Mouse (Mus musculus) adrenal gland, postnatal 14 days (tissue): ENCODE measurements around the gene Adra1b. TPM values are rescaled to one million over a fixed set of nuclear protein-coding genes. Genes with fewer than 3 reads are reported as not detected.

Source experiments
- DNase-seq: peaks from one replicate; pipeline ENCODE4 v3.0.0; 2021; ENCODE audit warnings: mixed read lengths
- total RNA-seq: library from RNA; stranded (reverse); gene quantifications from 2 replicates; pipeline ENCODE4 v1.2.3, GENCODE M21; 2021

Adra1b gene
- total RNA-seq, 1 experiment from 2014 or later = 6.9 TPM

DNA sequence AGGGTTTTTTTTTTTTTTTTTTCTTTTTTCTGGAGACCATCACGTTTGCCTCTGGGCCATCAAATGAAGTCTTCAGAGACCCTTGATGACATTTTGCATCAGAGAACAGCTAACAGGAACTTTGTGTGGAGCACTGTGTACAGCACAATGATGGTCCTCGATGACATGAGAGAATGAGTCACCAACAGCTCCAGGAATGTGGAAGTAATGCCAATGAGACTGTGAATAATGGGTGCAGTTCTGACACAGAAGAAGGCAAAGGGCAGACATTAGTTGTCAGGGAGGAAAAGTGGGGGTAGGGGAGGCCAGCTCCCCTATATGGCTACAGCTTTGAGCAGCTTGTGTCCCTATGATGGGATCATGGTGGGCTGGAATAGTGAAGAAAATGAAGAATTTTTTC is 5.7 kb downstream of the Adra1b start:
- DNase-seq = no peak

GRCm38 (mm10) chr11:43892546-43892945 is 8.5 kb downstream of the Adra1b start:
- DNase-seq = peak; percentile 70

DNA sequence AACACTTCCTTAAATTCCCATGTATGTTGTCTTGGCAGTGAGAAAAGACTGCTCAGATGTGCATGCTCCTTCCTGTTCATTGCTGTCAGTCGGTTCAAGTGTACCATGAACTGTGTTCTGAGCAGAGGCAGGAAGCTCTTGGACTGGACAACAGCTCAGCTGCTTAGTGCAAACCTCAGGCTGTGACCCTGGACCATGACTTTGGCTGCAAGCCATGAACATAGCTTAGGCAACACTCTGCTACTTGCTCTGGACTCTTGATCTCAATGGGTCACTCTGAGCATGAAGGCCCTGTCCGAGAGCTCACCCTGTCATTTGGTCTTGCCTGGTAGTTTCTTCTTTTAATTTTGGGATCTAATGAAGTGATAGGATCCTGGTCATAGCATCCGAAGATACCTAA is 9.6 kb downstream of the Adra1b start:
- peak; percentile 69 for DNase-seq

DNA sequence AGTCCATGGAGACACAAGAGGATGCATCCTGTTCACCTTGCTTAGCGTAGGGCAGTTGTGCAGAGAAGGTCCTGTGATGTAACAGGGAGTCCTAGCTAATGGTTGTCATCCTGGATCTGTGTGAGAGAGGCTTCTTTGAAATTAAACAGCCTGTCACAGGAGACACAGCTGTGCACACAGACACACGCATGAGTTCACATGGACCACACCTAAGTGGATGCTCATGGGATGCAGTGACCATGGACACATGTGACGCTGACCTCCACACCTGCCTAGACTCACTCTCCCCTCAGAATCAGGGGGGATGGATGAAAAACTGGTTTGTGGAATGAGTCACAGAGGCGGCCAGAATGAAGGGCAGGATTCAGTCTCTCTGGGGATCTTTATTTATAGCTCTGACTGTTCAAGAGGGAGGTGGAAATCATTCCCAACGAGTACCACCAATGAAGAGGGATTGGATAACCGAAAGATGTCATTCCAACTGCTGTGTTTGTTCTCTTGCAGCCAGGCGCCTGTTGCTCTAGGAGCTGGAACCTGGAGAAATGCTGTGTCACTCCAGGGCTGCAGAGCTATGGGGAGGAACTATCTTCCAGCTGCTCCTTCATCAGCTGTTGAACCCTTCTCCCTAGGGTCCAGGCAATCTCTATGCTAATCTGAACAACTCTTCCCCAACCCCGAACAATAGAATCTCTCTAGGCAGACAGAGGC is 11.6 kb downstream of the Adra1b start:
- DNase-seq = no peak

- no peak for DNase-seq
Measured at GRCm38 (mm10) chr11:43888736-43889135, 12.3 kb downstream of the Adra1b start.

GRCm38 (mm10) chr11:43887597-43887996 is 13.4 kb downstream of the Adra1b start:
- no peak for DNase-seq

- DNase-seq = peak; percentile 7
Measured at GRCm38 (mm10) chr11:43884521-43884920, 16.5 kb downstream of the Adra1b start.

DNA sequence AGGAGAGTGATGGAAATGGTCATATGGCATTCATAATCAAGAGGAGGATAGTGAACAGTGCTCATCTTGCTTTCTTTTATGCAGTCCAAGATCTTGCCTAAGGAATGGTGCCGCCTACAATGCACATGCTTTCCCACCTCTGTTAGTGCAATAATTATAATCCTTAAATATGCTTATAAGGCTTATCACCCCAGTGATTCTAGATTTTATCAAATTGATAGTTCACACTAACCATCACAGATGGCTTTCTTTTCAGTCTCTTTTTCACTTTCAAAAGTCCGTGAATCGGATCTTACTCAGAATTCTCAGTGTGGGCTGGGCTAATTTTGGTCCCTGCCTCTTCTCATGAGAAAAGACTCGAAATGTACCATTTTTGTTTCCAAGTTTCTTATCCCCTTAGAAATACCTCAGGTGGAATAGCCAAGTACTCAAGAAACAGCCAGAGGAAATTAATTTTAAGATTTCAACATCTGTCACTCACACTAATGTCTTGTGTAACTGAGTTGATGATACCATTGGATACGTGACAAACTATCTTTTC is 17.3 kb downstream of the Adra1b start:
- DNase-seq = no peak

DNA sequence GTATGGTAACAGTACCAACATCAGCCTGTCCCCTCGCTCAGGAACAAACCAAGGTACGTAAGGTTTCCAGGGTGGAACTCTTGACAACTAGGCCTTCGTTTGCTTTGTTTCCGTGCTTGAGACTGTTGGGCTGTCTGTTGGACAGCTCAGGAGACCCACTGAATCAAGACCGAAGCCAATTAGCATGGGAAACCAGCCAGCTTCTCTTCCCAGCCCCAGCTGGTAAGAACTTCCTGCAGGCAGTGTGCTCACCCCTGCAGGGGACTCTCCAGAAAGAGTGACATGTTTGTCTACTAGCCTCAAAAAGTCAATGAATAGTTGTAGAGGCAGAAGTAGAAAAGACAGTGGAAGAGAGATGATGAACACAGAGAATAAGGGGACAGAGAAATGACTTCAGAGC is 23.8 kb downstream of the Adra1b start:
- DNase-seq = no peak

GRCm38 (mm10) chr11:43867721-43868281 is 33.2 kb downstream of the Adra1b start:
- DNase-seq = no peak

DNA sequence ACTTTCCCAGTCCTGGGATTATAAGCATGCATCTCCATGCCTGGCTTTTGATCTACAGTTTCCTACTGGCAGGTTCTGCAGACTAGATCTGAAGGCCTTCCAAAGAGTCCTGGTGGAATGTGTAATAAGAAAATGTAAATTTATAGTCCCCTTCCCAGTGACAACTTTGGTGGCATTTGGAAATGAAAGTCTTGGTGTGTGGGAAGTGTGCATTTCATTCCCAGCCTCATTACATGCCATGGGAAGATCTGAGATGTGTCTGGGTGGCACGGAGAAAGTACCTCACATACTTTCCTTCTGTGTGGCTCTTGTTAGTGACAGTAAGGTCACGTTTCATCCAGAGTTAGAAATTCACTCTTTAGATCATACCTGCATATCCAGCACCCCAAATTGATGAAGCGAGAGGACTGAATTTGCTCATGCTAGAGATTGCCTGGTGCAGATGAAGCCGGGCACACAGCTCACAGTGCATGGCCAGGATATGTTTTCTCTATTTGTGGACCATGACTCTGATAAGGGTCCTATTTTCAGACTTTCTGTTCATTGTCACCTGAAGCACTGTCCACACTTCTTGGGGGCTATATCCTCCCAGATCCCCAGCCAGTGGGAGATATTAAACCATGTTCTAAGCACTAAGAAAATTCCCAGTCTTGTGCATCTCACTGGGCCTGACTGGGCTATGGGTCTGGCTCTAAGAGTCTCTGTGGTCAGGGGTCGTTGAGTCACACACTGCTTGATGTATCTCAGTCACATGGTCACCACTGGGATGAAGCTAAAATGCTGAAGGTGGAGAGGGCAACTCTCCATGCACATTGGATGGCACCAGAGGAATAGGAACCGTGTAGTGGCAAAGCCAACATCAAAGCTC is 35.5 kb downstream of the Adra1b start:
- no peak for DNase-seq

- DNase-seq = no peak
Measured at GRCm38 (mm10) chr11:43853046-43853445, 48.0 kb downstream of the Adra1b start.

DNA sequence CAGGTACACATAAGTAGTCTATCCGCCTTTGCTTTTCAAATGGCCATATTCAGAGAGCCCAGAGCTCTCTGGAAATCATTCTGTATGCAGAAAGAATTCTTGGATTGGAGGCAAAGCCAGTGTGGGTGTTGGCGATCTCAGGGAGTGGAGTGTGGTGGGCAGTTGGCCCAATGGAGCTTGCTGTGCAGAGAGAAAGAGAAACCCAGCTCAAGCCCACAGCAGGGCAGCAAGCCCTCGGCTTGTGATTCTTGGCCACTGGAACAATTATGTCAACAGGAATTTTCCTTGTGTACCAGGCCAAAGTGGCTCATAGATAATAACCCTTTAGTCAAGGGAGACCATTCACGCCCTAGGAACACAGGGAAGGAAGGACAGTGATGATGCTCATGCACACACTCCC is 53.0 kb downstream of the Adra1b start:
- DNase-seq = no peak

DNA sequence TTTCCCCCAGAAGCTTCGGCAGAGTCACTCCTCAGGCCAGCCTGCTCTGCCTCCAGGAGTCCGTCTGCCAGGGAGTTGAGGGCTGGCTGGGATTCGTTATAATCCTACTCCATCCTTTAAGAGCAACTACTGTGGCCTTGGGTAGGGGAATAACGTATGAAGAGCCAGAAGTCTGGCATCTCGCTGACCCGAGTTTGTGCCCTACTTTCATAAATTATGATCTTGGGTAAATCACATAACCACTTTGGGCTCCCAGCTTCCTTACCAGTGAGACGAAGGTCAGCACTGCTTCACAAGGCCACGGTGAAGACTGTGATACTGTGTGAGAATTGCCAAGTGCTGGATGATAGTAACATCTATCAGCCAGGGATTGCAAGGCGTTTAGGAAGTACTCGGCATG is 59.4 kb downstream of the Adra1b start:
- DNase-seq = peak; percentile 24

DNA sequence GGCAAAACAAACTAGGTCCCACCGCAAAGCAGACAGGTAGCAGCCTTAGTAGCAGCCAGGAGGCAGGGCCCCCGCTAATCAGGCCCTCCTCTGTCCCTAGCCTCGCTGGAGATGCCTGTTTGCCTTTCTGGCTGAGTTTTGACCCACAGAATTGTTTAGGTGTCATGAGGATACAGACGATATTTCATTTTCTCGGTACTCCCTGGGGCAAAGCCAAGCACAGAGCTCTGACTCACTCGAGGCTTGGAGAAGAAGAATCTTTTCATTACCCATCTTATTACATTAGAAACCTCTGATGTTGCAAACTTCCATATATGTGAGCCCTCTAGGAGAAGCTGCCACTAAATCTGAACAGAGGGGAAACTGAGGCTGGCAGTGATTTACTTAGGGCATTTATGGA is 60.5 kb downstream of the Adra1b start:
- peak; percentile 45 for DNase-seq

- peak; percentile 90 for DNase-seq
Measured at GRCm38 (mm10) chr11:43835880-43836740, 64.9 kb downstream of the Adra1b start.

GRCm38 (mm10) chr11:43835456-43835855 is 65.6 kb downstream of the Adra1b start:
- no peak for DNase-seq

DNA sequence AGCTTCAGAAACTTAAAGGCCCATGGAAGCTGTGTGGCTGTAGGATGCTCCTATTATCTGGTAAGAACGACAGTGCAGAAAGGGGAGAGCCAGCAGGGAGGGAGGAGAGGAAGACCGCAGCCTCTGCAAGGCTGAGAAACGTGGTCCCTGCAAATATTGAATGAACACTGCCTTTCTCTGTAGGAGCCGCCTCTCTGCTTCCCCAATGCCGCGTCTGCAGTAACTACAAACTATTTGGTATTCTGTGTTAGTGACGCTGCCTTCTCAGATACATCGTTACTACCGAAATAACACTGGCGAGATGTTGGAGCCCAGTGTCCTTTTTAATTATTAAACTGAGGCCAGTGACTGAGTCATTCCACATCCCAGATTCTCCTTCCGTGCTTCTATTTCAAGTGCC is 66.5 kb downstream of the Adra1b start:
- DNase-seq = no peak

DNA sequence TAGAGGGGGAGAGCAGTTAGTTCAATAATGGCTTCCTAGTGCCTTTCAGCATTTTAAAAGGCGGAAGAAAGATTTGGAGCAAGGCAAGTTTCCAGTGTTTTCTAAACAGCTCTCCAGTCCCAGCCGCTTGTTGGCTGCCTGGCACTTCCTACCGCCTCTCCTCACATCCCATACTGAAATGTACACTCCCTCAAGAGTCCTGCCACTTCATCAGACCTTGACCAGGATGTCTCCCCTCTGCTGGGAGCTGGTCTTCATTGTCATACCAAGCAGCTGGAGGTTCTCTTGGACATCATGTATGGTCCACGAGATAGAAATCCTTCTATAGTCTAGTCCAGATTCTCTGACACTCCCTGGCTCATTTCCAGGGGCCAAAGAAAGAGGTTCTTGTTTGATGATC is 69.5 kb downstream of the Adra1b start:
- no peak for DNase-seq

DNA sequence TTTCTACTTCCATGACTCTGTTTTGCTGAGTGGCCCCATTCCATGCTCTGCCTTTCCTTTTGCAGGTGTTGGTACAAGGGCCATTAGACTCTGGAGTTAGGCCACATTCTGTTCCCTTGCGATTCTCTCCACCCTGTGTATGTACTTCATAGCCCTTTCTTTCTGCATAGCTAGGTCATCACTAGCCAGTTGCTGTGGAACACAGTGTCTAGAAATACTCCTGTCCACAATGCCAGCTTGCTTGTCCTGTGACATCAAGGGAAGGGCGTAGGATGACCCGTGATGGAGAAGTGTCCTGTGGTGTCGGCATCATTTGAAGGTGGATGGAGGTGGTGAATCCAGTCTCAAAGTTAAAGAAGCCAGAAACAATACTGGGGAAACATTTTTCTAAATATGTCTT is 74.2 kb downstream of the Adra1b start:
- no peak for DNase-seq

GRCm38 (mm10) chr11:43823349-43823748 is 77.7 kb downstream of the Adra1b start:
- no peak for DNase-seq
